Mouse (Mus musculus): ENCODE measurements around the gene Ahnak2.

GRCm38 (mm10) chr12:112723445-112723844, 79.0 kb downstream of the Ahnak2 start:
- no peak for TF ChIP-seq EP300 (IDR thresholded peaks at IDR 0.05; ENCODE audit: low read depth)
- no peak for TF ChIP-seq CTCF (IDR thresholded peaks at IDR 0.05; ENCODE audit: low read depth)

All from heart, postnatal 0 days (tissue).